Mouse (Mus musculus) heart, adult 11 months (tissue): ENCODE data around the gene Ptgs1.
"Not testable (repeated sequence)": the region's sequence is repeated elsewhere in the genome, so short reads cannot be mapped to it uniquely, and the experiment has no call there.

Experiments
- DNase-seq: peaks from one replicate; pipeline ENCODE4 v3.0.0; 2022

Ptgs1 gene

GRCm38 (mm10) chr2:36230366-36230765 lies at the start of gene Ptgs1:
TSS of gene Ptgs1 (plus strand) at chr2:36230426.
- DNase-seq, result peak; percentile 98

- not testable (repeated sequence) for DNase-seq
Observed at GRCm38 (mm10) chr2:36181587-36182368, 48.4 kb upstream of the Ptgs1 start.

DNA sequence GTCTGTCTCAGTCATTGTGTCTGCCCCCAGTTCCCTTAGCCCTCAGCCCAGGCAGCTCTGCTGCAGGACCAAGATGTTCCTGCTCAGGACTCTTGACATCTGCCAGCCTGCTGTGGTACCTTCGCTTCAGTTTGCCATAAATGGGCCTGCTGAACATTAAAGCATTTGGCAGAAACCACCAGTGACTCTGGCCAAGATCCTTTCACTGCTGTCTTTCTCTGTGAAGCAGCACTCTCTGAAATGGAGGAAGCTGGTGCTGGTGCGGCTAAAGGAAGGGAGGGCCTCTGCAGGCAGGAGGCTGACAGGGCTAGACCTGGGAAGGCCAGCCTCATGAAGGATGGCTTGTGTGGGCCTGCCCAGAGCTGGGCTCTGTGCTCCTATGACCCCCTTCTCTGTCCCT lies 46.9 kb upstream of the Ptgs1 start:
- peak; percentile 93 for DNase-seq

GRCm38 (mm10) chr2:36184192-36184591 lies 46.0 kb upstream of the Ptgs1 start:
- DNase-seq, result no peak

DNA sequence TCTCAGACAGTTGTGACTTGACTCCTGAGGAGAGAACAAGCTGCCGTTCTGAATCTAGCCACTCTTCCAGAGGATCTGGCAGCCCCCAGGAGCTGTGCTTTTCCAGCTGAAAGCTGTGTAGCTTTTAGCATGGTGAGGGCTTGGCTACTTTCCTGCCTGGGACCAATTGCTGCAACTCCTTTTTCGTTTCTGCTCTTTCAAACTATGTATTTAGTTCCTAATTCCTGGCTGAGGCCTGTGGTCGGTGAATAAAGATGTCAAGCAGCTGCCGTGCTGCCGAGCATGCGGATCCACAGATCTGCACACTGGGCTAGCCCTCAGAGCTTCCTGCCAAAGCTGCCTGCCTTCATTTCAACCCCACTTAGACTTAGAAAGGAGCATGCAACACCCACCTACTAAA lies 45.4 kb upstream of the Ptgs1 start:
- no peak for DNase-seq

DNA sequence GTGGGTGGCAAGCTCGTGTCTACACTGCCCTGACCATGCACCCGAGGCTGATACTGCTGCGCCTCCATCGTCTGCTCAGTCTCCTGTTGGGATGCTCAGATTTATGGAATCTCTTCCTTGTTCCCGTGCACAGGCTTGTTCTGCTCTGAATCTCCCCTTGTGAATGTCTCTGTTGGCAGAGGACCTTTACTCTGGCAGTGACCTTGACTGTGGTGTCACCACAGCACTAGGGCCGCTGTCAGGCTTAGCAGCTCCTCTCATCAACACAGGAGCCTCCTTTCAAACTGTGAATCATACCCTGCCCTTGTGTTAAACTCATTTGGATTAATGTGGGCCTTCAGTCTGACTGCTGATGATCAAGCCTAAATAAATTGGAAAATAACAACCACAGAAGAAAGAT lies 41.0 kb upstream of the Ptgs1 start:
- DNase-seq, result not testable (repeated sequence)

DNA sequence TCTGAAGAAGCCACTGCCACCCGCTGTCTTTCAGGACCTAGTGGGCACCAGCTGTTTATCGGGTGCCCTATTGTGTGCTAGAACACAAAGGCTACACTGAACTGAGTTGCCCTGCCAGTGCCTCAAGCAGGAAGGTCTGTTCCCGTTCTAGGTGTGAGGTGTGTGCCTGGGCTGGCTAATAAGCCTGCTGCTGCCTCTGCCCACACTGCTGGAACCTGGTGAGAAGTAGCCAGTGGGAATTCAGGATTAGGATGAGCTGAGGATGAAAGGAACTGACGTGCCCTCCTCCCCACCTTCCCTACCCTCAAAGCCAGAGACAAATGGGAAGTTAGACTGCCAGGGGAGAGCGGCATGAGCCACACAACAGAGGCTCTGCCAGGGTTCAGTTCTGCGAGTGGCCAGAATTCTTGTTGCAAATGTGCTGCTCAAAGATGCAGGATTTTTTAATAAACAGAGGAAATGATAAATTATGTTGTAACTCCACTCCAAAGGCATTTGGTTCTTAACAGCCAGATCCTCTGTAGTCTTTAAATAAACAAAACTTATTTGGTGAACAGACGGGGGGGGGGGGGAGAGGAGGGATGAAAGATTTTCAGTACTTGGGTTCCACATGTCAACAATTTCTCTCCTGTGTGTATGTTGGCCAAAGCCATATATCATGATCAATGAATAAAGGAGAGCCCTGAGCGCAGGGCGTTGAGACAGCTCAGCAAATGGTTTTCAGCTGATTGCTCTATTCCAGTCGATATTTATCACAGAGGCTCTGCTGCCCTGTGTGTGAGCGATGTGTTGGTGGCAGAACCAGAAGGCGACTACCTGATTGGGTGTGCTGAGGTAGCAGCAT lies 38.9 kb upstream of the Ptgs1 start:
- no peak for DNase-seq

DNA sequence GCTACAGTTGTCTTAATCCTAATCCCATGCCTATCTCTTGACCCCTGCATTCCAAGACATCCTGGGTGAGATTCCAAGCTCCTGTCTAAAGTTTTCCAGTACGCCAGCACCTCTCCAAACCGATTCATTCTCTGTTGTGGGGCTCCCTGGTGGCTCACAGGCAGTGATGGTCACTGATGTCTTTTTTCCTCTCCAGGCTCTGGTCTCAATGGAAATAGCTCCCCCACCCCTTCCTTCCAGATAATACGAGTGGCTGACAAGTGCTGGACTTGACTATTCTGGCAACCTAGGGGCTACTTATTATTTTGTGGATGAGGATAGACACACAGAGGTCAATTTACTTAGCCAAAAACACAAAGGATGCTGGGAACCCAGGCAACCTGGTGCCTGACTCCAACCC lies 33.2 kb upstream of the Ptgs1 start:
- peak; percentile 95 for DNase-seq

GRCm38 (mm10) chr2:36197919-36198881 lies 32.0 kb upstream of the Ptgs1 start:
- DNase-seq, result peak; percentile 99

DNA sequence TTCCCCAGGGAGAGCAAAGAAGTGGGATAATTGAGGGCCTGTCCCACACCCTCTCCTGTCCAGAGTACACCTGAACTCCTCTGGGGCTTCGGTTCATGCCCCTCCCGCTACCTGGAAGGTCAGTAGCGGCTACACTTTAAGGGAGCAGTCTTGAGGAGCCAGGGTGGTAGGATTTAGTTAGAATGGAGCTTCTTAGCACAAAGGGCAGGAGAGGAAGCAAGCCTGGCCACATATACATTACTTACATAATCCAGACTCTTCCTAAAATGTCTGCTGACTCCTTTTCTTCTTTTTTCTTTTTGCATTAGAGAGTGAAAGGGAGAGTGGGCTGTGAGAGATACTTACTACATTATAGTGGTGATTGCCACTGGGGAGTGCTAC lies 31.4 kb upstream of the Ptgs1 start:
- DNase-seq, result peak; percentile 60

DNA sequence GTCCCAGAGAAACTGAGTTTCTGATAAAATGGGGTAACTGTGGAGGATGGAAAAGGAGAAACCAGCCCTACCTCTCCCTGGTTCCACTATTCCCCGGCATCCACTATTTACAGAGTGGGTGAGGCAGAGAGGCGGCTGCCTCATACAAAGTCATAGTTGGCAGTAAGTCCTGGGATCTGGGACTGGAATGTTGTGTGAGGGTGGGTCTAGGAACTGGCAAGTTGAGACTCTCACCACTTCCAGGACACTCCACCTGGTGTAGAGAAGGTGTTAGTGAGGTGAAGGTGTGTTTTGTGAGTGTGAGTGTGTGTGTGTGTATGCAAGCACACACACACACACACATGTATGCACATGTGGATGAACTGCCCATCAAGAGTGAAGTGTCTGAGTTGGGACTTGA lies 29.4 kb upstream of the Ptgs1 start:
- no peak for DNase-seq

- DNase-seq, result no peak
Observed at GRCm38 (mm10) chr2:36201756-36202610, 28.2 kb upstream of the Ptgs1 start.

DNA sequence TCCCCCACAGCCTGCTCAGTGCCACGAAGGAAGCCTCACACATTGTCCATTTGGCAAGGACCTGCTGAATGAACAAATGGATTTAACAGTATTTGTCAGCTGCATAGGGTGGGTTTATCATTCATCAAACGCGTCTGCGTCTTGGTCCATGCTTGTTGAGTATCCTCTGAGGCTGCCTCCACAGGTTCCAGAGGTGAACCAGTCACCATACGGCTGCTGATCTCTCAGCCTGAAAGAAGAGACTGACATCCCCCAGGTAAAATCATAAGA lies 27.7 kb upstream of the Ptgs1 start:
- DNase-seq, result no peak

GRCm38 (mm10) chr2:36203011-36203825 lies 27.0 kb upstream of the Ptgs1 start:
- no peak for DNase-seq

DNA sequence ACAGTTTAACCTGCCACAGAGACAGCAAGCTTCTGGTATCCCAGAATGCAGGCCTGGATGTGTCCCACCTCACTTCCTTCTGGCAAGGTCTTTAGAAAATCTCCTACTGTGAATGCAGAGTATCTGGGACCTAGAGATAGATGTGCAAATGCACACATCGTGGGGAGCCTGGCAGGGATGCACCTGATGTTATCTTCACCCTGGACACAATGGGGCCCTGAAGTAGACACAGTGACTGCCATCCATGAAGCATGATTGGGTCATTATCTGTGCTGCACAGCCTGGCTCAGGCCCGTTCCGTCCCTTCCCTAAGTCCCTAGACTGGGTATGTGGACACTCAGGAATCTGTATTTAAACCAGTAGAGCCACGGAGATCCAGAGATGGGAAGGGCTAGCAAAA lies 25.6 kb upstream of the Ptgs1 start:
- DNase-seq, result no peak

- no peak for DNase-seq
Observed at GRCm38 (mm10) chr2:36207071-36207470, 23.2 kb upstream of the Ptgs1 start.

GRCm38 (mm10) chr2:36210796-36211195 lies 19.4 kb upstream of the Ptgs1 start:
- DNase-seq, result peak; percentile 94

- DNase-seq, result peak; percentile 90
Observed at GRCm38 (mm10) chr2:36211785-36212184, 18.4 kb upstream of the Ptgs1 start.

- DNase-seq, result peak; percentile 97
Observed at GRCm38 (mm10) chr2:36213108-36213507, 17.1 kb upstream of the Ptgs1 start.

GRCm38 (mm10) chr2:36214023-36214422 lies 16.2 kb upstream of the Ptgs1 start:
- peak; percentile 98 for DNase-seq

DNA sequence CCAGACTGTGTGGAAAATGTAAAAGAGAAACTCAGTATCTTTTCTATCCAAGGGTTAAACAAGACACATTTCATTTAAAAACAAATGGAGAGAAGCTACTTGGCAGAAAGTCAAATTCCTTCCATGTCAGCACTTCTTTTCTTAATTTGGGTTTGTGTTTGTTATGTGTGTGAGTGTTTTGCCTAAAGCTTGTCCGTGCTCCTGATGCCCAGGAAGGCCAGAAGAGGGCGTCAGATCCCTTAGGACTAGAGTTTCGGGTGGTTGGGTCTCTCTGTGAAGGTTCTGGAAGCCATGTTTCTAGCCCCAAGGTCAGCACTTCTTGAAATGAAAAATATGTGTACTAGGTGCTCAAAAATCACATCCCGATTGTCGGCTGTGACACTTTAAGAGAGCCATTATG lies 15.8 kb upstream of the Ptgs1 start:
- DNase-seq, result no peak
